Mouse (Mus musculus): ENCODE results near the gene Csnk1e. TPM values are rescaled to one million over a fixed set of nuclear protein-coding genes. Genes with fewer than 3 reads are reported as not detected.

Csnk1e gene
- total RNA-seq, 4 experiments from 2014 or later: 146 to 162 (median 152) TPM

Small RNAs within 50 kb of the gene (microRNA-seq; reads per million reads assigned to microRNA genes)
- gene Gm44302 (0 reads per million in 2 experiments), gene Mir1943 (2.2 to 9.7 reads per million in 2 experiments)

Other genes with a start within 250 kb of the Csnk1e start
- gene Pick1, start 226.4 kb downstream of the Csnk1e start, total RNA-seq (2022): 10 to 100 TPM; 47.2 to 56.8 (median 52.7) TPM
- 1 to 10 TPM in 1 of 4 experiments, under 1 TPM in 3; 0.18 to 1.2 (median 0.63) TPM for gene Gm49486, start 226.2 kb downstream of the Csnk1e start, total RNA-seq (2022)
- under 1 TPM in 3 of 4 experiments, not detected in 1; 0.53 to 0.91 (median 0.57) TPM for gene Slc16a8, start 200.8 kb downstream of the Csnk1e start, total RNA-seq (2022)
- 10 to 100 TPM in 3 of 4 experiments, 1 to 10 TPM in 1; 3.1 to 14.2 (median 11.4) TPM for gene Baiap2l2, start 170.0 kb downstream of the Csnk1e start, total RNA-seq (2022)
- 10 to 100 TPM; 21.4 to 24.1 (median 22.8) TPM for gene Pla2g6, start 127.2 kb downstream of the Csnk1e start, total RNA-seq (2022)
- gene Maff, start 108.9 kb downstream of the Csnk1e start, total RNA-seq (2022): 1 to 10 TPM; 1.2 to 3.8 (median 1.5) TPM
- 10 to 100 TPM; 69.7 to 89.8 (median 75.6) TPM for gene Tmem184b, start 52.0 kb downstream of the Csnk1e start, total RNA-seq (2022)
- 100 to 1,000 TPM; 188 to 236 (median 202) TPM for gene Kcnj4, start 49.7 kb upstream of the Csnk1e start, total RNA-seq (2022)
- under 1 TPM; 0.26 to 0.62 (median 0.48) TPM for gene Kdelr3, start 60.8 kb upstream of the Csnk1e start, total RNA-seq (2022)
- gene Ddx17, start 91.2 kb upstream of the Csnk1e start, total RNA-seq (2022): 100 to 1,000 TPM; 296 to 324 (median 312) TPM
- 1 to 10 TPM in 2 of 4 experiments, under 1 TPM in 2; 0.17 to 1.8 (median 0.92) TPM for gene Dmc1, start 149.5 kb upstream of the Csnk1e start, total RNA-seq (2022)
- 10 to 100 TPM; 10.4 to 11.4 (median 10.6) TPM for gene Fam227a, start 203.4 kb upstream of the Csnk1e start, total RNA-seq (2022)
- gene Cby1, start 203.6 kb upstream of the Csnk1e start, total RNA-seq (2022): 10 to 100 TPM; 42.9 to 48.2 (median 46.4) TPM
- 100 to 1,000 TPM in 2 of 4 experiments, 10 to 100 TPM in 2; 87.9 to 109 (median 103) TPM for gene Tomm22, start 215.3 kb upstream of the Csnk1e start, total RNA-seq (2022)
- gene Josd1, start 232.4 kb upstream of the Csnk1e start, total RNA-seq (2022): 10 to 100 TPM; 56.0 to 62.3 (median 60.6) TPM
- 10 to 100 TPM; 48.5 to 60.5 (median 55.9) TPM for gene Gtpbp1, start 235.3 kb upstream of the Csnk1e start, total RNA-seq (2022)